Mouse (Mus musculus) inflammation-experienced regulatory T-cells, adult 6 months (primary cell): Measurements from ENCODE around the gene Wdr82. TPM values are rescaled to one million over a fixed set of nuclear protein-coding genes. Genes with fewer than 3 reads are reported as not detected.

Experiments used
- ATAC-seq: one replicate; pipeline ENCODE4 v1.8.0; 2017
- polyA plus RNA-seq, 3 experiments: library from polyadenylated mRNA; unstranded; fragments of 100-300 nt; shearing (Covaris generic); gene quantifications; one replicate each; pipeline ENCODE4 v1.2.1; 2017

Wdr82 gene
- 10 to 100 TPM; 28.3 to 48.5 (median 39.8) TPM for polyA plus RNA-seq

DNA sequence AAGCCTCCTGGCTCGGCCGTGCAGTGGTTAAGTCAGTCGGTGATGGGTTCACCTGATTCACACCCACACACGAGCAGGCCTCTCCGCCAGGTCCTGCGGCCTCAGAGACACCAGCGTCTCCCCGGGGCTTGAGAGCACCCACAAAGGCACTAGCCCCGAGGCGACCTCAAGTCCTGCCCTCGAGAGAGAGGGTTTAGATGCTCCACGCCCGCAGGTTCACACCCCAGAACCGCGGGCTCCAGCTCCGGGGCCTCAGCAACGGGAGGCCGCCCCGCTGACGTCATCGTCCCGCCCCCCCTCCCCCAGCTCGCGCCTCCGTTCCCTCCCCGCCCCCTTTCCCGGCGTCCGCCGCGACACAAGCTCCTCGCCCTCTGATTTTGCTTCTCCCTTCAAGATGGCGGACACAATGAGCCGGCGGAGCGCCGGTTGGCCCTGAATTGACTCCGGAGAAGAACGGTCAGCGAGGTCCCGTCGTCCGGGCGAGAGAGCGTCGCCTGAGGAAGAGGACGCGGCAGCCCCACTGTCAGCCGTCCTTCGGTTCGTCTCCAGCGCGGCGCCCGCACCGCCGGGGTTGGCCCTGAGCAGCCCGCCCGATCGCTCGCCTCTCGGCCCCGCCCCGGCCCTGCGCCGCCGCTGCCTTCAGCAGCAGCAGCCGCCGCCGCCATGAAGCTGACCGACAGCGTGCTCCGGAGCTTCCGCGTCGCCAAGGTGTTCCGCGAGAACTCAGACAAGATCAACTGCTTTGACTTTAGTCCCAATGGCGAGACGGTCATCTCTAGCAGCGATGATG is at the start of gene Wdr82:
Gene Wdr82, plus strand, starts transcription at position 373 of the 790 bp plus-strand sequence.
- ATAC-seq, result peak; percentile 83

DNA sequence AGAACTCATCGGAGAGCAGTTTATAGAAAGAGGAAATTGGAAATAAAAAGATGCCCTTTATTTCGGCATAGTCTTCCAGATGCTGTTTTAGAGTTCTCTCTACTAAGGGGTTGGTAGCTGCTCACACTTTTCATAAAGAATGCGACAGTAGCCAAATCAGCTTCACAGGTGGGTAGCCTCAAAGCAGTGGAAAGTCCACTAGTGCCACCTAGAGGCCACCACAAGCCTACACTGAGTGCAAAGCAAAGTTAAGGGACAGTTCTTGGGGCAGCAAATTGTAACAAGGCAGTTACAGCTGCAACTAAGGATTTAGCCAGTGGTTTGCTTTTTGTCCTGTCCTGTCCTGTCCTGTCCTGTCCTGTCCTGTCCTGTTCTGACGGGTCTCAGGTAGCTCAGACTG is 47.1 kb upstream of the Wdr82 start:
- ATAC-seq, result no peak

DNA sequence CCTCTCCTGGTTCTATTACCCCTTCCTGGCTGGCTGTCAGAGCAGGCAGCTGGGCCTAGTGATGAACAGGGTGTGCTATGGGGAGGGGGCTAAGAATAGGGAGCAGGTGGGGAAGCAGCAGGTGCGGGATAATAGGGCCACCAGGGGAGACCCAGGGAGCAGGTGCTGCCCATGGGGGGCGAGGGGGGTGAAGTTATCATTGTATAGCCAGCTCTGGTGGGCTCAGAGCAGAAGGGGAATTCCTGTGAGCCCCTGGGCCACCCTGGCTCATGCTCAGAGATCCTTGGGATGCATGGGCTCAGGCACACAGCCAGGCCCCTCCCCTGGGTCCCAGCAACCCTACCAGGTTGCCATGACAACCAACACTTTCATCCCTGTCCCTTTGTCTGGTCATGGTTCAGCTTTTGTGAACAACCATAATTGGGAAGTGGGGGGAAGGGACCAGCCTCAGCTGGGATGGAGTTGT is 43.9 kb upstream of the Wdr82 start:
- ATAC-seq, result no peak

DNA sequence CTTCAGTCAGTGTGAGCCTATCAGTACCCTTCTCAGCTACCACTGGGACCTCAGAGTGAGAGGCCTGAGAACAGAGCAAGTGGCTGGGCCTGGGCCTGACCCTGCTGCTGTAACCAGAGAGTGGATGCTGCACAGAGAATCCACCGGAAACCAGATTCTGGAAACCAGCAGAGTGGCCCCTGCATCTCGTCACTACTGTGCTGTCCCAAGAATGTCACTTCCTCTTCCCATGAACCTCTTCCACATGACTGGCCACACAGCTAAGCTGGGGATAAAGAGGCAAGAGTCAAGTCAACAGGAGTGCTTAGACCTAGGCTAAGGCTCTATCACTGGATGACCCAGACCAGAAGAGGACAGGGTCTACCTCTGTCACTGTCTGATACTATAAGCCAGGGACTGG is 41.7 kb upstream of the Wdr82 start:
- ATAC-seq, result no peak

DNA sequence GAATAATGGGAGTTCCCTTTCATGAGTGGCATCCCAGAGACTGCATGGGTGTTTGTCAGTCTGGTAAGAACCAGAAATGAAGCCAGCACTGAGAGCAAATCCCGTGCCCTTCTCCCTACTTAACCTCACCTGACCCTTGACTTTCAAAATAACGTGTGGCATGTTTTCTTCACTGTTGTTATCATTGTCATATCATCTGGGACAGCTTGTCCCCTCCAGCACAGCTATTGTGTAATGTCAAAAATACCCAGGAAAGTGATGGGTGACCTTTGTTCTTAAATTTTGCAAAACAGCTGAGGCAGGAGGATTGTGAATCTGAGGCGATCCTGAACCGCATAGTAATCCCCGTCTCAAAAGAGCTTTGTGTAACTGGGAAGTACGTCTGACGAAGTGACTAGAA is 40.5 kb upstream of the Wdr82 start:
- no peak for ATAC-seq

DNA sequence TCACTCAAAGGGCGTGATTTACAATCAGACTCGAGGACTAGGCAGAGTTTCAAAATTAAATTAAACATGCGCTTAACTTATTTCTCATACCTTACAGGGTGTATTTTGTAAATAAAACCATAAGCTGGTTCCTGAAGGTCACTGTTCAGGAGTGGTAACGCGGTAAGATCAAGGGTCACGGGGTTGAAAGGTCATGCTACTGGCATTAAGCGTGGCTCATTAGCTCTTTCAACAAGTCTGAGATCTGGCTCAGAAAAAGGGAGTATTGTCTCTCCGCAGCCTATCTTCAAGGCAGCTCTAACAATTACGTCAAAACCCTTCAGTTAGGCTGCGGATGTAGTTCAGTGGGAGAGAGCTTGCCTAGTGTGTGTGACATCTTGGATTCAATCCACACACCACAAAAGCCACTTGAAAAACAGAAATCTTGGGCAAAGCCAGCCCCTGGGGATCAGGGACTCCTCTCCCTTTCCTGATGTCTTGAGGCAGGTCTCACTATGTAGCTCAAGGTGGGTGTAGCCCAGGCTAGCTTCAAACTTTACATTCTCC is 33.0 kb upstream of the Wdr82 start:
- no peak for ATAC-seq

DNA sequence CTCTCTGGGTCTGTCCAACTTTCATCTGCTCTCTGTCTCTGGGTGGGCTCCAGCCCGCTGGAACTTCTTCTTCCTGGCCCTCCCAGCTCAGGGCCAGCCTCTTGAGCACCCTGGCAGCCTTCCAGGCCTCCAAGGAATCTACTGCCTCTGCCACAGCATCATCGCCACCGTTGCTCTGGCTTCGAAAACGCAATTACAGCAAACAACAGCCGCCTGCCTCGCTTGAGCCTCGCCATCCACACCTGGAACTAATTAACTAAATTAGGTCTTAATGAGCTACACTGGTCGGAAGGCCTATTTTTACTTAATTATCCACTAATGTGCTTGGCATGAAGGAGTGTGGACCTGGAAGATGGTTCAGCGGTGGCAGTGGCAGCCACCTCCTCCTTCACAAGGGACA is 31.0 kb upstream of the Wdr82 start:
- no peak for ATAC-seq

DNA sequence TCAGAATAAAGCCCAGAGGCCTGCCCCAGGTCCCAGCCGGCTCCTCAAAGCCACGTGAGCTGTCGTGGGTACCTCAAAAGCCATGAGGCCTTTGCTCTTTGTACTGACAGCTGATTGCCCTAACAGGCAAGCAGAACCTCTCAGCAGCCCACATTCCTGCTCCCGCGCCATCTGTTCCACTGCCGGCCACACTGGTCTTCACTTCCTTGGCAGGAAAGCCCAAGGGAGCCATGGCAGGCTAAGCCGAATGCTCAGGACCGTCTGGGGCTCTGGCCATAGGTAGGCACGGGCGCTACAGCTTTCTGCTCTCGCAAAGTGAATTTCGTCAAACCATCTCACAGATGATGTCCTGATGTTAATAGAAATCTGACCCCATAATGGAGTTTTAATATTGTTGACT is 28.8 kb upstream of the Wdr82 start:
- ATAC-seq, result no peak

DNA sequence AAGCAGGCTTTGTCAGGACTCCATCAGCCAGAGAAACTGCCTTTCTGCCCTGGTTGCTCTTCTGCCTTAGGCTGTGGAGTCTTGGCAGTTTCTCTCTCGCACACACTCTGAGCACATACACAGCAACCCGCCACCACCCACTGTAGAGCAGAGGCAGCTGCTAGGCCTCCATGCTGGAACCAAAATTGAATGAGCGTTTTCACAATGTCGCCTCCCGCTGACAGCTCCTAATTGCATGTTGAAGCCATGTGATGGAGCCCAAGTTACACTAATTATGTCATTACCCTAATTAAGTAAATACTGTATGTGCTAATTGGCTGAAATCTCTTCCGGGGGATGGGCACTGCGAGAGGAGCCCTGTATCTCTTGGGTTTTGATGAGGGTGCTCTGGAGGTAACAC is 26.6 kb upstream of the Wdr82 start:
- ATAC-seq, result no peak

DNA sequence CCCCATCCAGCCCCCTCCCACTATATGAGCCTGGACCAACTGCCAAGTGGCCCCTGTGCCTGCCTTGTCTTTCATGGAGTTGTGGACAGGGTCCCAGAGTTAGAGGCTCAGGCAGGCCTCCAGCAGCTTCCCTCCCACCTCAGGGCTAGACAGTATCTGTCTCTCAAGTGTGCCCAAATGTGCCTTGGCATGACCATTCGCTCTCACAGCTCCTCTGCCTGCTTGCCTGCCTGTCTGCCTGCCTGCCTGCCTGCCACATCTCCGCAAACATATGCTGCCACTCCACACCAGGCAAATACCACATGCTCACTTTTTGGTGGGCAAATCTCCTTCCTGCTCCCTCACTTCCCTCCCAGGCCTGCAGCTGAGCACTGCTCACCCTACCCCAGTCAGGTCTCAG is 25.1 kb upstream of the Wdr82 start:
- ATAC-seq, result no peak

DNA sequence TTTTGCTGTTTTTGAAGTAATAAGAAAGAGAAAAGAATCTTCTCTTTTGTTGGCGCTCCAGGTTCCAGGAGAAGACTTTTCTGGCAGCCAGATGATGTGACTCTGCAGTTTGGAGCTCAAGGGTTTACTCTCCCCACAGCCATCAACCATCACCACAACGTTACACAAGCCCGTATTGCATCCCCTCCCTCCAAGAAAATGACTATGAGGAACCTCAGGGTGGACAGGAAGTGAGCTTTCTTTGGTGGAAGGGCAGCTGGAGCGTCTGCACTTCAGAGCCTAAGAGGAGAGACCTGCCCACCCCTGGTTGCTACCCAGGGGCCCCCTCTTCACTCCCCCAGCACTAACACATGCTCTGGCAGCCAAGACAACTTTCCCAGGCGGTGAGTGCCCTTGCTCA is 23.4 kb upstream of the Wdr82 start:
- ATAC-seq, result no peak

DNA sequence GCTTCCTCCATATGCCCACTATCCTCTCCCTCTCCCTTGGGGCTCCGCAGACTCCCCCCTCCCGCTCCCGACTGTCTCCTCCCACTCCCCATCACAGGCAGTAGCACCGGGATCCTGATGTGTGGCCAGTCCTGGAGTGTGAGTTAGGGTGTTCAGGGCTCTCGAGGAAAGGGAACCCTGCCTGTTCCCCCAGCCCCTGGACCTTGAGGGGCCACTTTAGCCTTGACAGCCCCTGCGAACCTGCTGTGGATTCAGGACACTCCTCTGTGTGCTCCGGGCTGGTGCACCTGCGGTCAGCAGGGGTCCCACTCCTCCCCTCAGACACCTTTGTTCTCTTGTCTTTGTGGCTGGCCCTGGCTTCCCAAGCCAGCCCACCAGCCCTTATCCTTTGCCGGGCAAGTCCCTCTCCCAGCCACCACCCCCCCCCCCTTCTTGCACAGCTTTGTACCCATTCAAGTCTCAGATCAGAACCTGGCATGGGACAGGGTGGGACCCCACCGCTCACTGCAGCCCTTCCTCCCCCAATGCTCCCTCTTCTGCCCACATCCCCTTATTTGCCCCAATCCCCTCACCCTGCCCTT is 22.8 kb upstream of the Wdr82 start:
- no peak for ATAC-seq

DNA sequence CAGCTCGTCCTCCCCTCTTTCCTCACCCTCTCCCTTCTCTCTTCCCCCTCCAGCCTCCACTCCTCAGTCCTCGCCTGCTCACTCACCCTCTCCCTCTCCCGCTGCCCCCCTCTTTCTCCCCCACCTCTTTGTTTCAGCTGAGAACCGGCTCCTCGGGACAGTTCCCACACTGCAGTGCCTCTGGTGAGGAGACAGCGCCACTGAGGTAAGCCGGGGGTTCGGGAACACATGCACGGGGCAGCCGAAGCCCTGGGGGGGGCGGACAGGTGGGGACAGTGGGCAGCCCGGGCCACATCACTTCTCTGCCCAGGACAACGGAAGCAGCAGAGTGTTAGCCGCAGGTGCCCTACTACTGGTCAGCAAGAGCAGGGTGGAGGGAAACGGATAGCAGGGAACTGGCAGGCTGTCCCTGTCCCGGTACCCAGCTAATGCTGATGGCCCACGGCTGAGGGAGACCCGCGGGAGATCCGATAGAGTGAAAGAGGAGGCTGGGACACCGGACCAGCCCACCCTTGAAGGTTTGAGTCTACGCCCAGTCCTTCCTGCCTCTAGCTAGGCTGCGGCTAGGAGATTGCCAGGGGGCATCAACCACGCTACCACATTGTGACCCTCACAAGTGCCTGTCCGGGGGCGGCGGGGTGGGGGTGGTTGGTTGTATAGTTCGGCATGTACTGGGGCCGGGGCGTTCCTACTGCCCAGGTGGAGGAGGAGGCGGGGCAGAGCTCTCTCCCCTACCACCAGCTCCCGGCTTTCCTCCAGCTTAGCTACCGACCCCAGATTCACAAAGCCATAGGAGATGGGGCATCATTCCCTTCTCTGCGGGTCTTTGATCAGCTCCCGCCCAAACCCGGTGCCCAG is 22.0 kb upstream of the Wdr82 start:
- ATAC-seq, result no peak

DNA sequence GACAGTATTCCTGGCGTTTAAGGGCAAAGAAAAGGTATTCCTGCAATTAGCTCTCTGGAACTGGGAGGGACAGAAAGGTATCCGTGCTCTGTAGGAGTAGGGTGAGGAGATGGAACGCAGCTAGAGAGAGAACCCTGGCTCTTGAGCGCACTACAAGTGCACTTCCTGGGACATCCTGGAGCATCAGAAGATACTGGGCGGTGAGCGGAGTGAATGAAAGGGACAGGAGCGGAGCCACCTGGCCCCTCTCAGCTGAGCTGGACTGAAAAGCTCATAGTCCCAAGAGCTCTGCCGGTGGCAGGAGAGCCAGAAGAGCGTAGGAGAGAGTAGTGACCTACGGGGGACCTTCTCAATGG is 21.4 kb upstream of the Wdr82 start:
- no peak for ATAC-seq

DNA sequence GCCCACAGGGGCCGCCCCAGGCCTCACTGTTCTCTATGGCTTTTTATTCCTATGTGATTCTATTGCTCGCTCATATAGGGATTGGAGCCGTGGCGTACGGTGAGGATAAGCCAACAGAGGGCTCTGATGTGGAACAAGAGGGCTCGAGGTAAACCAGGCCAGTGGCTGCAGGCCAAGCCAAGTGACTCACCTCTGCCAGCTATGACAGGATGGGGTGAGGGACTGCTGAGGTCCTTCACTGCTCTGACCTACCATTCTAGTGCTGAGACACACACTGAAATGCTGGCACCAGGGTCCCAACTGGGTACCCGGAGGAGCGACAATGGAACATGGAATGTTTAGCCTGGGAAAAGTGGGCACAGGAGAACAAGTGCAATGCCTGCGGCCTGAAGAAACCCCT is 16.6 kb upstream of the Wdr82 start:
- ATAC-seq, result no peak

DNA sequence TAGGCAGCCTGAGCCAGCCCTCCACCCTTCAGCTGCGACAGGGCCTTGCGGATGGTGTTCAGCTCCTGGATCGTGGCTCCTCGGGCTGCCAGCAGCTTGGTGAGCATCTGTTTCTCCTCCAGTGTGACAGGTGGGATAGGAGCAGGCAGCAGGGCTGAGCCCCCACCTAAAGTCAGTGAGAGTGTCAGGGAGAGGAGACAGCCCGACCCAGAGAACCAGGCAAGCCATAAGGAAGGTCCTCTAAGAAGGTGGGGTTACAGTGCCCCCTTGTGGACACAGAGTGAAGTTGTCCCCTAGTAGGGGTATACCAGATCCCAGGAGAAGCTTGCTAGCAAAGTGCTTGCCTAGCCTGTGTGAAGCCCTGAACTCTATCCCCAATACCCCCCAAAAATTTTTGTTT is 14.3 kb upstream of the Wdr82 start:
- no peak for ATAC-seq

DNA sequence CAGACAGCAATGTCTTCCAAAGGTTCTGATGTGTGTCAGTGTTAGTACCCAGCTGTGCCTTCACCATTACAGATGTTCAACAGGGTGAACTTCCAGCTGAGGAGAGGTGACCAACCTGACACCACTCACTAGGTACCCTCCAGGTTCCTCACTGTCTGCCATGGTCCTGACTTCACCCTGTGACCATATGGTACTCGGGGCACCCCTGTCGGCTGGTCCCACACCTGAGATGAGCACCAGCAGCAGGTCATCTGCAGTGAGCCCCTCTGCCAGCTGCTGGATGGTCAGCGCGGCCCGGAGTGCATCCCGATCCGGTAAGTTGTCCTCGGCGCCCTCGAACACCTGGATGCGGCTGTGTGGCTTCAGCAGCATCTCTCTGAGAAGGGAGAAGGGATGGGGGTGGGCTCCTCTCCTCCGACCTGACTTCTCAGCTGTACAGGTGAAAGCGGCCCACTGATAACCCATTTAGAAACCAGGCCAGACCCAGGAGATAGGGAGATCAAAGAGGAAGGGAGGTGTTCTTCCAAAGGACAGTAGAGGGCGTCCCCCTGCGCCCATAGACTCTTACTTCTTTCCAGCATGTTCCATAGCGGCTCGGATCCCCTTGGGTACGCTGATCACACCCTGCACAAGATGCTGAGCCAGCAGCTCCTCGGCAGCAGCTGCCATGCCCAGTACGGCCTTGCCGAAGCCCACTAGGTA is 13.7 kb upstream of the Wdr82 start:
- ATAC-seq, result no peak

DNA sequence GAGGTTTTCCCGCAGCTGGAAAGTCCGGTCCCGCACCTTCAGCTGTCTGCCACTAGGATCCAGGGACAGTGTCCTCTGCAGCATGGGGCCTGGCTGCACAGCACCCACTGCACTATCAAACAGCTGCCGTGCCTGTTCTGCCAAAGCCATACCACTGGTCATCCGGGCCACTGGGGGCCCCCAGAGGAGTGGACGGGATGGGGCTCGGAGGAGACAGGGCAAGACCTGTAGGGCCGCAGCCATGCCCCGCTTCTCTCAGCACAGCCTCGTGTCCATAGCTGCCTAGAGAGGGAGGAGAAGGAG is 13.2 kb upstream of the Wdr82 start:
- no peak for ATAC-seq

DNA sequence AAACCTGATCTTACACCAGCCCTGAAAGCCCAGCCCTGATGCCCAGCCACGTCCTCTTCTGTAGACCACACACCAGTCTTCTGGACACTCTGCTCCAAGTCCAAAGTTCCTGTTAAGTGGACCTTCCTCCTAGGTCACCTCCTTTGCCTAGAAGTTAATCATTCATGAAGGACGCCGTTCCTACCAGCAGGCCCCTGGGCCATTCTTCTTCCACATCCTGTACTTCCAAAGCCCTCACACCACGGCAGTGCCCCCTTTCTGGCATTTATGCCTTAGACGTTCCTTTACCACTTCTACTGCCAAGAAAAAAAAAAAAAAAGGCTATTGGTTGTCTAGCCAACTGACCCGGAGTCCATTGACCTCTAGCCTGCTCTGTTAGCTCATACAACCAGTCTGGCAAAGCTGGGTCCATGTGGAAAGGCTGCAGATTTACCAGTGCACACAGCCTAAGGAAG is 12.7 kb upstream of the Wdr82 start, which contains the start of gene Glyctk:
Gene Glyctk, minus strand, starts transcription at position 102 of the 455 bp plus-strand sequence.
- no peak for ATAC-seq

DNA sequence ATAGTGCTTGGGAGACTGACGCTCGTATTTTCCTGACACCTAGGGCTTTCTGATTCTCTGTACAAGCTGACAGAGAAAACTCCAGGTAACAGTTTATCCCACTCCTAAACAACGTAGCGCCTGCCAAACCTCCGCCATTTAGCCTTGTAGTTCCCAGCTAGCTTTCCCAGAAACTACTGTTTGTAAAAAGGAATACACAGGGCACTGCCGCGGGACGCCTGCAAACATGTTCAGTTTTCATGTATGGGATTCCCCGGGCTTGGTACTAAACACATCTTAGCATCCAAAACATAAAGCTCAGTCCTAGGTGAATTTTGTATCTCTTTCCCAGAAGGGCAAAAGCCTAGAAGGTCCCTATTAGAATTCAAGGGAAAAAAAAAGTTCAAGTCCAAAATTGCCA is 11.5 kb upstream of the Wdr82 start:
- no peak for ATAC-seq

DNA sequence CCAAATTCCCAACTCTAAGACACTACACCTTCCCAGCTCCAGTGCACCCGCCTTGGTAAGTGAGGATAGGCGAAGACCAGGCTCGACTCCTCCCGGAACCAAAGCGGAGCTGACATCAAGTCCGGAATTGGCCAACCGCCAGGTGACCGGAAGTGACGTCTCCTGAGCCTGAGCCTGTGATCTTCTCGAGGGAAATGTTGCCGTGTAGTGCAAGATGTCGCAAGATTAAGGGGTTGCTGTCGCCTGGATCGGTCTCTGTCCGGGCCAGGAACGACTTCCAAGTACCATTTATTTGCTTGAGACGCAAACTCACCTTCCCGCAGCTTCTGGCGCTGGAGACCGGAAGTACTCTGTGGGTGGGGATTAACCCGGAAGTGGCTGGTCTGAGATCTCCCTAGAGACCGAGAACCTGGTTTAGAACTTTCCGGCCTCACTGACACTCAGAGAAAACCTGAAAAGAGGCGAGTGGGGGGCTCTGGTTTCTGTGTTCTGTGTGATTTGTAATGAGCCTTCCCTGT is 10.9 kb upstream of the Wdr82 start:
- peak; percentile 93 for ATAC-seq

DNA sequence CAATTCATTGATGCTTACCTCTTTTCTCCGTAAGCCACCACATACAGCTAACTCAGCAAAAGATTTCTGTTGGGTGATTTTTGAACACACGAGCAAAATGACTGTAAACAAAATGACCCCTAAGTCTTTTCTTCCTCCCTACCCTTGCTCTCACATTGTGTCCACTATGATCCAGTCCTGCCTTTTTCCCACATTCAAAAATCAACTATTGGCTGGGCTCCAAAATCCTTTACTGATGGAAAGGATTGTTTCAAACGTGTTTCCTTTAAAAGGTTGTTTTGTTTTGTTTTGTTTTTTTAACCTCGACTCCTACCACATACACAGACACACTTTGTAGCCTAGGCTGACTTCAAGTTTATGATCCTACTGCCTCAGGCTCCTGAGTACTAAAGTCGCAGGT is 10.3 kb upstream of the Wdr82 start:
- ATAC-seq, result peak; percentile 31
